Mouse (Mus musculus) kidney, embryonic 14.5 days (tissue): ENCODE data around the gene Lman1l. TPM values are rescaled to one million over a fixed set of nuclear protein-coding genes. Genes with fewer than 3 reads are reported as not detected.
A peak's percentile ranks its signal among the peaks of the same experiment; 100 is the strongest.

ENCODE experiments used
- ATAC-seq: fragments of 200-750 bp; cut with Nextera tagmentation; 2 replicates; pipeline ENCODE4 v1.8.0; 2017; ENCODE audit warnings: moderate number of reproducible peaks, mild to moderate bottlenecking, moderate TSS enrichment, moderate library complexity; ENCODE audit not compliant: low FRiP score, low TSS enrichment
- H3K27ac ChIP-seq: fragments of 300-500 bp; sonication (generic); 2 replicates; pipeline ENCODE4 v1.5.1; 2014; ENCODE audit warnings: low read depth, mild to moderate bottlenecking, low read length, moderate library complexity, mixed read lengths
- H3K27me3 ChIP-seq: fragments of 300-500 bp; sonication (generic); 2 replicates; pipeline ENCODE4 v1.6.1; 2014; ENCODE audit warnings: mild to moderate bottlenecking, low read length; ENCODE audit not compliant: control insufficient read depth, insufficient read depth
- H3K36me3 ChIP-seq: fragments of 300-500 bp; sonication (generic); 2 replicates; pipeline ENCODE4 v1.6.1; 2014; ENCODE audit warnings: low read length, mixed read lengths; ENCODE audit not compliant: control insufficient read depth, insufficient read depth
- H3K4me1 ChIP-seq: fragments of 300-500 bp; sonication (generic); 2 replicates; pipeline ENCODE4 v1.6.1; 2014; ENCODE audit warnings: low read length, mixed read lengths; ENCODE audit not compliant: control insufficient read depth, insufficient read depth
- H3K4me2 ChIP-seq: fragments of 300-500 bp; sonication (generic); replicated peaks from 2 replicates; pipeline ENCODE4 v1.6.1; 2014; ENCODE audit warnings: low read depth, mild to moderate bottlenecking, low read length
- H3K4me3 ChIP-seq: fragments of 300-500 bp; sonication (generic); 2 replicates; pipeline ENCODE4 v1.5.1; 2014; ENCODE audit warnings: mild to moderate bottlenecking, low read length
- H3K9ac ChIP-seq: fragments of 300-500 bp; sonication (generic); 2 replicates; pipeline ENCODE4 v1.6.1; 2014; ENCODE audit warnings: low read depth, mild to moderate bottlenecking, low read length, moderate library complexity
- H3K9me3 ChIP-seq: fragments of 300-500 bp; sonication (generic); 2 replicates; pipeline ENCODE4 v1.6.1; 2016; ENCODE audit warnings: low read length; ENCODE audit not compliant: control insufficient read depth
- WGBS: fragments of 180-500 bp; shearing (Covaris S2); extraction: QIAGEN DNeasy Blood & Tissue Kit; methylation state at CpG from one replicate; pipeline ENCODE4 v1.1.7; 2014; 5-methylcytosine and 5-hydroxymethylcytosine counted together
- polyA plus RNA-seq: library from polyadenylated mRNA; unstranded; fragments of >200 nt; fragmentation: Nextera tagmentation; extraction: Ambion mirVana; gene quantifications from 2 replicates; pipeline ENCODE4 v1.2.1, GENCODE M21; 2014

Lman1l gene
- polyA plus RNA-seq, 1 experiment from 2014 or later = not detected

GRCm38 (mm10) chr9:57650130-57650785 is 29.7 kb upstream of the Lman1l start:
- Histone ChIP-seq H3K27ac (no peak overlapping the region), H3K4me2 (no peak overlapping the region), H3K4me1 (no peaks in the 10 kb centered on the region), H3K9me3 (no peaks in the 10 kb centered on the region), H3K27me3 (no peaks in the 10 kb centered on the region), H3K9ac (no peak overlapping the region), H3K4me3 (no peak overlapping the region), H3K36me3 (no peaks in the 10 kb centered on the region)
- WGBS = 89% methylated on average over 6 of the region's 6 CpGs
- no peak for ATAC-seq

GRCm38 (mm10) chr9:57647286-57648108 is 26.9 kb upstream of the Lman1l start:
- Histone ChIP-seq H3K36me3 (no peaks in the 10 kb centered on the region; the same call in 1 of the 2 replicates), H3K27me3 (no peaks in the 10 kb centered on the region), H3K9ac (no peak overlapping the region), H3K4me2 (no peak overlapping the region), H3K4me3 (no peak overlapping the region), H3K27ac (no peak overlapping the region), H3K9me3 (no peaks in the 10 kb centered on the region), H3K4me1 (peaks cover 19% of the 10 kb centered on the region)
- ATAC-seq = no peak
- 78% methylated on average over 4 of the region's 4 CpGs for WGBS

GRCm38 (mm10) chr9:57646551-57647103 is 26.1 kb upstream of the Lman1l start:
- ATAC-seq = no peak
- Histone ChIP-seq H3K4me2 (no peak overlapping the region), H3K4me3 (no peak overlapping the region), H3K9me3 (no peaks in the 10 kb centered on the region), H3K36me3 (peaks cover 6% of the 10 kb centered on the region), H3K27me3 (no peaks in the 10 kb centered on the region), H3K9ac (no peak overlapping the region), H3K27ac (no peak overlapping the region), H3K4me1 (peaks cover 25% of the 10 kb centered on the region)
- 65% methylated on average over 12 of the region's 12 CpGs for WGBS

- peak; percentile 84 for ATAC-seq
- peak overlapping the region; percentile 88 for H3K4me2 ChIP-seq
- H3K9me3 ChIP-seq = no peaks in the 10 kb centered on the region
- H3K36me3 ChIP-seq = peaks cover 12% of the 10 kb centered on the region
- peak overlapping the region; percentile 91 for H3K27ac ChIP-seq
- H3K9ac ChIP-seq = peak overlapping the region; percentile 94
- WGBS = under 1% methylated on average over 77 of the region's 85 CpGs
- no peaks in the 10 kb centered on the region for H3K27me3 ChIP-seq
- peaks cover 39% of the 10 kb centered on the region for H3K4me1 ChIP-seq
- H3K4me3 ChIP-seq = peak overlapping the region; percentile 75
Observed at GRCm38 (mm10) chr9:57644944-57645893, 24.6 kb upstream of the Lman1l start.

GRCm38 (mm10) chr9:57644442-57644943 is 23.9 kb upstream of the Lman1l start:
- peak; percentile 22 for ATAC-seq
- WGBS = under 1% methylated on average over 18 of the region's 18 CpGs
- H3K4me1 ChIP-seq = peaks cover 46% of the 10 kb centered on the region

GRCm38 (mm10) chr9:57643856-57644180 is 23.2 kb upstream of the Lman1l start:
- whole genome bisulfite sequencing = 25% methylated on average over 7 of the region's 7 CpGs
- Histone ChIP-seq H3K27me3 (no peaks in the 10 kb centered on the region), H3K4me2 (peak overlapping the region; percentile 88), H3K9ac (peak overlapping the region; percentile 94; the same call in 1 of the 2 replicates), H3K4me1 (peaks cover 53% of the 10 kb centered on the region), H3K4me3 (peak overlapping the region; percentile 75), H3K27ac (peak overlapping the region; percentile 47; the same call in 1 of the 2 replicates), H3K36me3 (peaks cover 12% of the 10 kb centered on the region), H3K9me3 (no peaks in the 10 kb centered on the region)
- ATAC-seq = no peak

More at GRCm38 (mm10) chr9:57644442-57644943, 23.9 kb upstream of the Lman1l start:
- H3K27ac ChIP-seq = peak overlapping the region; percentile 91
- peak overlapping the region; percentile 88 for H3K4me2 ChIP-seq
- H3K27me3 ChIP-seq = no peaks in the 10 kb centered on the region
- peaks cover 12% of the 10 kb centered on the region for H3K36me3 ChIP-seq
- H3K9me3 ChIP-seq = no peaks in the 10 kb centered on the region
- peak overlapping the region; percentile 94 for H3K9ac ChIP-seq
- peak overlapping the region; percentile 75 for H3K4me3 ChIP-seq

GRCm38 (mm10) chr9:57643169-57643855 is 22.7 kb upstream of the Lman1l start:
- Histone ChIP-seq H3K27me3 (no peaks in the 10 kb centered on the region), H3K9me3 (no peaks in the 10 kb centered on the region), H3K36me3 (peaks cover 12% of the 10 kb centered on the region), H3K4me1 (peaks cover 58% of the 10 kb centered on the region), H3K9ac (peak overlapping the region; percentile 94; the same call in 1 of the 2 replicates), H3K4me2 (peak overlapping the region; percentile 88), H3K27ac (peak overlapping the region; percentile 47; the same call in 1 of the 2 replicates), H3K4me3 (peak overlapping the region; percentile 75)
- ATAC-seq = no peak
- 61% methylated on average over 9 of the region's 9 CpGs for WGBS
